Mouse (Mus musculus): Measurements from ENCODE around the gene Lrrc10b. TPM values are rescaled to one million over a fixed set of nuclear protein-coding genes. Genes with fewer than 3 reads are reported as not detected.

Lrrc10b gene
- polyA plus RNA-seq, 1 experiment from 2014 or later, result 2.4 TPM

DNA sequence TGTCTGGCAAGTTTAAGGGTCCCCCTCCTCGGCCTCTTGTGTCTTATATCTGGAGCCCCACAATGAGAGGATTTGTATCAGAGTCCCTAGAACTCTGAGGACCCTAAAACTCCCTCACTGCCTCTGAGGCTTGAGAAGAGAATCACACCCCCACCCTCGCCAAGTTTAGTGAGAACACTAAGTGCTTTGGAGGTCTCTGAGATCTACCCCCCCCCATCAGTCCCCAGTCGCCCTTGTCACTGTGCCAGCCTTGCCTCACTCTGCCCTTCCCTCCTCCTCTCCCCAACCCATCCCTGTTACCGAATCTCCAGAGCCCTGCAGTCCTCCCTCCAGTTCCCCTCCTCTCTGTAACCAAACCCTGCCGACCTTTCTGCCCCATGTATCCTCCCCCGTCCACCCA is 30.5 kb downstream of the Lrrc10b start:
- peaks cover 27% of the 10 kb centered on the region for H3K4me1 ChIP-seq
- peaks cover 25% of the 10 kb centered on the region for H3K27me3 ChIP-seq
- ATAC-seq (ENCODE audit: insufficient number of reproducible peaks, low FRiP score, low TSS enrichment, low read depth), result no peak
- no peak overlapping the region for H3K4me2 ChIP-seq (replicated peaks)
- no peaks in the 10 kb centered on the region for H3K9me3 ChIP-seq (replicated peaks)
- WGBS, result 33% methylated on average over 6 of the region's 6 CpGs
- H3K4me3 ChIP-seq (replicated peaks), result no peak overlapping the region
- H3K9ac ChIP-seq, result no peak overlapping the region
- no peak overlapping the region for H3K27ac ChIP-seq (replicated peaks)
- H3K36me3 ChIP-seq, result no peaks in the 10 kb centered on the region

DNA sequence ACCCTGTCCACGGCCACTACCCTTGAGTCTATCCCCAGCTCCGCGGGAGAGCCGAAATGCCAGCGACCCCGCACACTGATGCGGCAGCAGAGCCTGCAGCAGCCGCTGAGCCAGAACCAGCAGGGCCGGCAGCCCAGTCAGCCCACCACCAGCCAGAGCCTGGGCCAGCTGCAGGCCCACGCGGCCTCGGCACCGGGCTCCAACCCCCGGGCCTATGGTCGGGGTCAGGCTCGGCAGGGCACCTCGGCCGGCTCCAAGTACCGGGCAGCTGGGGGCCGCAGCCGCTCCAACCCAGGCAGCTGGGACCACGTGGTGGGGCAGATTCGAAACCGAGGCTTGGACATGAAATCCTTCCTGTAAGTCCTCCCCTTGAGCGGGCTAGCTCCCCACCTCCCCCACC is 31.0 kb downstream of the Lrrc10b start:
- Histone ChIP-seq H3K36me3 (no peaks in the 10 kb centered on the region), H3K9me3 (replicated peaks) (no peaks in the 10 kb centered on the region), H3K4me3 (replicated peaks) (no peak overlapping the region), H3K27me3 (peaks cover 25% of the 10 kb centered on the region), H3K27ac (replicated peaks) (no peak overlapping the region), H3K4me2 (replicated peaks) (no peak overlapping the region), H3K4me1 (peaks cover 28% of the 10 kb centered on the region), H3K9ac (no peak overlapping the region; the same call in 1 of the 2 replicates)
- no peak for ATAC-seq (ENCODE audit: insufficient number of reproducible peaks, low FRiP score, low TSS enrichment, low read depth)
- 41% methylated on average over 25 of the region's 25 CpGs for WGBS

DNA sequence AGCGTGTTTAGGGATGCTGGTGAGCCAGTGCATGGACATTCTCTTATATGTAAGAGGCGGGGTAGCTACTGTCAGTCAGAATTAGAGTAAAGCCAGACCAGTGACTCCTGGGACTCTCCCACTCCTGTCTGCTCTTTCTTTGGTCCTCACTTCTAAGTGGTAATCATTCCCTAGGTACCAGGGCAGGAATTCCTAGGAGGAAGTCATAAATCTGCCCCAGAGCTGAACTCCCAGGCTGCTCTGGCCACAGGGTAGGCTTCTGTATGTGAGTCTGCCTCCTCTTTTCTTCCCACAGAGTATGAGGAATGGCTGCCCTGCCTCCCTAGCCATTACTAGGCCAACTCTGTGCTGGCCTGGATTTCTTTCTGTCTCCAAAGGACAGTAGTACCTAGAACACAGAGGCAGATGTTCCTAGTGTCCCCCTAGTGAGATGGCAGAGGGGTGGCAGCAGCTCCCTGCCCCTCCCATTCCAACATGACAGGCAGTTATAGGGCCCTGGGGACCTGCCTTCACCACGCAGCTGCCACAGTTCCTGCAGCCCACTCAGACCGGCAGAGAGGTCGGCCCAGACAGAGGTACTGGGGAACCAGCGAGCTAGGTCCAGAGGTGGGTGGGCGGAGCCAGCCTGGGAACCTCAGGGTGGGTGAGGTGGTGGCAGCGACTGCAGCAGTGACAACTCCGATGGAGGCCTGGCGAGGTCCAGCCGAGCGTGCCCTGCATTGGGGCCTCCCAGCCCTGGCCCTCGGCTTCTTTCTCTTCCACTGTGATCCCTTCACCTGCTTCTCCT is 31.6 kb downstream of the Lrrc10b start:
- H3K9me3 ChIP-seq (replicated peaks), result no peaks in the 10 kb centered on the region
- H3K4me1 ChIP-seq, result peaks cover 28% of the 10 kb centered on the region
- peaks cover 25% of the 10 kb centered on the region for H3K27me3 ChIP-seq
- no peak overlapping the region for H3K27ac ChIP-seq (replicated peaks)
- no peak overlapping the region; the same call in 1 of the 2 replicates for H3K9ac ChIP-seq
- no peaks in the 10 kb centered on the region for H3K36me3 ChIP-seq
- no peak overlapping the region for H3K4me2 ChIP-seq (replicated peaks)
- no peak for ATAC-seq (ENCODE audit: insufficient number of reproducible peaks, low FRiP score, low TSS enrichment, low read depth)
- H3K4me3 ChIP-seq (replicated peaks), result no peak overlapping the region
- 50% methylated on average over 13 of the region's 13 CpGs for WGBS

DNA sequence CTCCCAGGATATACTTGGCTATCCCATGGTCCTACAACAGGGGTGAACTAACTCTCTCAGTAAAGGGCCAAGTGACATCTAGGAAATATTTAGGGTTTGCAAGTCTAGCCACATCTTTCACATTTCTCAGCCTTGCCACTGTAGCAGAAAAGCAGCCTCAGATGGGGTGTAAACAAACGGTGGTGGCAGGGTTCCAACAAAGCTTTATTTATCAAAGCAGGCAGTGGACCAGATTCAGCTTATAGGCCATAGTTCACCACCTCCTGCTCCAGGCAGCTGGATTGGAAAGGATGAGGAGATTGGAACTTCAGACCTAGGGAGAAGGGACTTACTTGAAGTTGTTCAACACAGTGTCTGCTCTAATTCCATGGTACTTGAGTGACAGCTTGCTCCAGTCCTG is 32.5 kb downstream of the Lrrc10b start:
- Histone ChIP-seq H3K4me3 (replicated peaks) (no peak overlapping the region), H3K27ac (replicated peaks) (no peak overlapping the region), H3K36me3 (no peaks in the 10 kb centered on the region), H3K4me1 (peaks cover 20% of the 10 kb centered on the region), H3K9ac (no peak overlapping the region), H3K9me3 (replicated peaks) (no peaks in the 10 kb centered on the region), H3K4me2 (replicated peaks) (no peak overlapping the region), H3K27me3 (peaks cover 25% of the 10 kb centered on the region)
- WGBS, result 46% methylated on average over 1 of the region's 1 CpGs
- ATAC-seq (ENCODE audit: insufficient number of reproducible peaks, low FRiP score, low TSS enrichment, low read depth), result no peak

DNA sequence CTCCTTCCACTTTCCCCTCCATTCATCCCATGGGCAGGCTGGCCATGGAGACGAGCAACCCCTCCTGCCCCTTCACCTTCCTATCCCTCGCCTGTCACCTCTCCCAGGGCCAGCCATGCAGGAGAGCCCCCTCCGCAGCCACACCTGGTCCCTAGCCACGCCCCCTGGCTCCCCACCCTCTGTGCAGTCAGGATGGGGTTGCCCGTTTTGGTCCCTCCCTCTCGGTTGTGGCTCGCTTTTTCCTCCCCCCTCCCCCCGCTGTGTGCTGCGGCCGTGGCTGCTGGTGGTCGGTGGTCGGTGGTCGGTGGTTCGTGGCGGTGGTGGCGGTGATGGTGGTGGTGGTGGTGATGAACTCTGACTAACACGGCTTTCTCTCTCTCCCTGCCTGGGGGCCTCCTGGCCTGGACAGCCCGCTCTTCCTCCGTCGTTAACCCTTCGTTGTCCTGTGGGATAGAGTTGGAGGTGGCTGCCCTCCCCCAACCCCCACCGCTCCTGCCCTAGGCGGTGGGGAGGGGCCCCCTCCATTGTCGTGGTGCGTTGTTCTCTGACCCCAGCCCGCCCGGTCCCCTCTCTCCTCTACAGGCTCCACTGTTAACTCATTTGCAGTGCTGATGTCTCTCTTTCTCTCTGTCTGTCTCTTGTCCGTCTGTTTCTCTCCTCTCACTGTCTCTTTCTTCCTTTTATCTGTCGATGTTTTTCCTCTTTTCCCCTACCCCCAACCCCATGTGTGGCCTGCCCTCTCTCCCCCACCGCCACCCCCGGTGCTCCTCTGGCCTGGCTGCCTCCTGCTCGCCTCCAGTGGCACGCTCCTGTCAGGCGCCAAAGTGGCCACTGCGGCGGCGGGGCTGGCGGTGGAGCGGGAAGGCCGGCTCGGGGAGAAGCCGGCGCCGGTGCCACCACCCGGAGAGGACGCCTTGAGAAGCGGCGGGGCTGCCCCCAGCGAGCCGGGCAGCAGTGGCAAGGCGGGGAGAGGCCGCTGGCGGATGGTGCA is 35.0 kb downstream of the Lrrc10b start:
- peaks cover 25% of the 10 kb centered on the region for H3K27me3 ChIP-seq

DNA sequence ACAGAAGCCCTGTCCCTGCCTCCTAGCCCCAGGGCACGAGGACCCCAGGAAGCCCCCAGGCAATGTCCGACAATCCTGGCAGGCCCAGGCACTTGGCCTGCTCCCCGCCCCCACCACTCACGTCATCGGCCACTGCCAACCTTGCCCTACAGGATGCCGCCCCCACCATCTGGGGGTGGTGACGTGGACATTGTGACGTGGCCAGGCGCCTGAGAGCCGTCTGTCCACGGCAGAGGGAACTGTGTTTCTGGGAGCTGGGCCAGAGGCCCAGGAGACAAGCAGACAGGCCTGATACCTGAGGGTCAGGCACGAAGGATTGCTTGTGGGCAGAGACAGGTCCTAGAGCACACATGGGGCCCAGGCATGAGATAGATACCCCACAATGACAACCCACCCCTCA is 39.8 kb downstream of the Lrrc10b start:
- 61% methylated on average over 12 of the region's 12 CpGs for WGBS
- peaks cover 2% of the 10 kb centered on the region; the same call in 1 of the 2 replicates for H3K27me3 ChIP-seq
- peaks cover 16% of the 10 kb centered on the region for H3K4me1 ChIP-seq
- no peaks in the 10 kb centered on the region for H3K9me3 ChIP-seq (replicated peaks)
- H3K27ac ChIP-seq (replicated peaks), result no peak overlapping the region
- no peak overlapping the region for H3K4me2 ChIP-seq (replicated peaks)
- no peak overlapping the region for H3K9ac ChIP-seq
- no peak for ATAC-seq (ENCODE audit: insufficient number of reproducible peaks, low FRiP score, low TSS enrichment, low read depth)
- no peak overlapping the region for H3K4me3 ChIP-seq (replicated peaks)
- no peaks in the 10 kb centered on the region for H3K36me3 ChIP-seq

More for the DNA sequence above, 35.0 kb downstream of the Lrrc10b start:
- no peak overlapping the region for H3K9ac ChIP-seq
- 6% methylated on average over 42 of the region's 53 CpGs for WGBS
- peak overlapping the region; percentile 29 for H3K4me3 ChIP-seq (replicated peaks)
- H3K36me3 ChIP-seq, result no peaks in the 10 kb centered on the region
- H3K4me1 ChIP-seq, result peaks cover 13% of the 10 kb centered on the region
- no peaks in the 10 kb centered on the region for H3K9me3 ChIP-seq (replicated peaks)
- ATAC-seq (ENCODE audit: insufficient number of reproducible peaks, low FRiP score, low TSS enrichment, low read depth), result no peak
- H3K27ac ChIP-seq (replicated peaks), result no peak overlapping the region
- peak overlapping the region; percentile 55 for H3K4me2 ChIP-seq (replicated peaks)

DNA sequence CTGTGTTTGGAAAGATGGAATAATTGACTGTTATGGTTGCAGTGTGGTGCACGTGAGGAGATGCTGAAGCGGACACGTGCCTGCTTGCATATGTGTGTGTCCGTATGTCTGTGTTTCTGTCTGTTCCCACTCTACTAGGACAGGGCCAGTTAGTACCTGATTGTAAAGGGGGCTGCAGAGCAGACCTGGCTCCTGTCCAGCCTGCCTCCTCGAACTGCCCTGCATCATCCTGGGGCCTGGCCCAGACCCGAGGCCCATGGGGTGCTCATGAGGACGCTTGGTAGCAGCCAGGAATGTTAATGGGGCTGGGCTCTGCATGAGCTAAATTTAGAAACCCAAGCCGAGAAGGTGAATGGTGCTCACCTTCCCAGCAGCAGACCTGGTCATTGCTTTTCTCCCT is 40.4 kb downstream of the Lrrc10b start:
- Histone ChIP-seq H3K4me2 (replicated peaks) (no peak overlapping the region), H3K9me3 (replicated peaks) (no peaks in the 10 kb centered on the region), H3K36me3 (no peaks in the 10 kb centered on the region), H3K27ac (replicated peaks) (no peak overlapping the region), H3K4me3 (replicated peaks) (no peak overlapping the region), H3K4me1 (peaks cover 11% of the 10 kb centered on the region), H3K9ac (no peak overlapping the region), H3K27me3 (no peaks in the 10 kb centered on the region)
- WGBS, result 45% methylated on average over 8 of the region's 8 CpGs
- ATAC-seq (ENCODE audit: insufficient number of reproducible peaks, low FRiP score, low TSS enrichment, low read depth), result no peak

DNA sequence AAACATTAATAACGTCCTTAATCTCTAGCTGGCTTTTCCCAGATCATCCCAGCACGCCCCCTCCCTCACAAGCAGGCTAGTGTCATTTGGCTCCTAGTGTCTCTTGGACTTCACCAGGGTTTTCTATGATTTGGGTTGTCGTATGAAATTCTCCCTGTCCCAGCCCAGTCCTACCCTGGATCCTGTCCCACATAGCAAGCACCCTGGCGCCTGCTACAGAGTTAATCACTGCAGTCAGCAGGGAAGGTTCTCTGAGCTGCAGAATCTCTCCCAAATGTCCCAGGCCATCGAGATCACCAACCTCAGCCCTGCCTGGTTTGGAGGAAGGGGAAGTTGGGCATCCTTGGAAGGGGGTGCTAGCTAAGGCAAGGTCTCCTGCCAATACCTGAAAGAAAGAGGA is 41.8 kb downstream of the Lrrc10b start:
- no peak overlapping the region for H3K4me2 ChIP-seq (replicated peaks)
- H3K4me1 ChIP-seq, result peaks cover 9% of the 10 kb centered on the region
- H3K9ac ChIP-seq, result no peak overlapping the region
- WGBS, result 70% methylated on average over 5 of the region's 5 CpGs
- H3K4me3 ChIP-seq (replicated peaks), result no peak overlapping the region
- H3K36me3 ChIP-seq, result no peaks in the 10 kb centered on the region
- no peak for ATAC-seq (ENCODE audit: insufficient number of reproducible peaks, low FRiP score, low TSS enrichment, low read depth)
- no peaks in the 10 kb centered on the region for H3K9me3 ChIP-seq (replicated peaks)
- no peak overlapping the region for H3K27ac ChIP-seq (replicated peaks)
- no peaks in the 10 kb centered on the region for H3K27me3 ChIP-seq

DNA sequence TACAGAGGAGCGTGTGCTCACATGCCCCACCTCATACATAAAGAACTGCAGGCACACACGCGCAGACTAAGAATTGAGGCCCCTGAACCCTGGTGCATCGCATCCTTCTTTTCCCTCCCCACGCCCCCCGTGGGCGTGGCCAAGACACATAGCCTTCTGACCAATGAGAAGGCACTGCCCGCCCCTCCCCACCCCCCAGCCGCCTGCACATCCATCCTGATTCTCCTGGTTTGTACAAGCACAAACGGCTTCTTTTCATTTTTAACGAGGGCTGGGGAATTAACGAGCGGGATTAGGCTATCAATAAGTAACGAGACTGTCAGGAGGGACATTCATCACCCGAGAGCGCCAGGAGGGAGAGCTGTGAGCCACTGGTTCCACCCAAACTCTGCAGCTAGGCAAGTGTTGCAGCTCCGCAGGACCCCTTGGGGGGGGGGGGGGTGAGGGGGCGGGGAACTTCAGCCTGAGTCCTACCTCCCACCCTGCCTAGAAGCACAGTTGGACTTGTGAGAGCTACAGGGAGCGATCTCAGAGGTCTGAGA is 43.5 kb downstream of the Lrrc10b start:
- Histone ChIP-seq H3K27me3 (no peaks in the 10 kb centered on the region), H3K4me1 (peaks cover 9% of the 10 kb centered on the region), H3K9me3 (replicated peaks) (no peaks in the 10 kb centered on the region), H3K4me2 (replicated peaks) (peak overlapping the region; percentile 46), H3K9ac (no peak overlapping the region), H3K36me3 (no peaks in the 10 kb centered on the region), H3K4me3 (replicated peaks) (peak overlapping the region; percentile 20; the same call in 1 of the 2 replicates), H3K27ac (replicated peaks) (no peak overlapping the region)
- WGBS, result 0% methylated on average over 18 of the region's 19 CpGs
- 0 out of 2 replicates have a peak, but pooled peaks have one; percentile 31 for ATAC-seq (ENCODE audit: insufficient number of reproducible peaks, low FRiP score, low TSS enrichment, low read depth)

Data from embryonic facial prominence, embryonic 15.5 days (tissue).